Mouse (Mus musculus) adrenal gland (tissue): ENCODE measurements around the gene Ano5.

ENCODE experiments used
- intact Hi-C: fragments of 180-260 bp; cut with DNase I; formaldehyde crosslinking; loops from one replicate; pipeline ENCODE4 v1.15.1; 2025
- long read RNA-seq, 2 experiments: library from polyadenylated mRNA; unstranded; transcript quantifications; one replicate each; pipeline ENCODE4 v2.0.0; 2020; ENCODE audit warnings: borderline replicate concordance in 1 of 2; ENCODE audit not compliant: insufficient replicate concordance in 1 of 2

The Ano5 gene
- long read RNA-seq, experiment 1 = 0 reads
- long read RNA-seq, experiment 2 = 0 reads

DNA sequence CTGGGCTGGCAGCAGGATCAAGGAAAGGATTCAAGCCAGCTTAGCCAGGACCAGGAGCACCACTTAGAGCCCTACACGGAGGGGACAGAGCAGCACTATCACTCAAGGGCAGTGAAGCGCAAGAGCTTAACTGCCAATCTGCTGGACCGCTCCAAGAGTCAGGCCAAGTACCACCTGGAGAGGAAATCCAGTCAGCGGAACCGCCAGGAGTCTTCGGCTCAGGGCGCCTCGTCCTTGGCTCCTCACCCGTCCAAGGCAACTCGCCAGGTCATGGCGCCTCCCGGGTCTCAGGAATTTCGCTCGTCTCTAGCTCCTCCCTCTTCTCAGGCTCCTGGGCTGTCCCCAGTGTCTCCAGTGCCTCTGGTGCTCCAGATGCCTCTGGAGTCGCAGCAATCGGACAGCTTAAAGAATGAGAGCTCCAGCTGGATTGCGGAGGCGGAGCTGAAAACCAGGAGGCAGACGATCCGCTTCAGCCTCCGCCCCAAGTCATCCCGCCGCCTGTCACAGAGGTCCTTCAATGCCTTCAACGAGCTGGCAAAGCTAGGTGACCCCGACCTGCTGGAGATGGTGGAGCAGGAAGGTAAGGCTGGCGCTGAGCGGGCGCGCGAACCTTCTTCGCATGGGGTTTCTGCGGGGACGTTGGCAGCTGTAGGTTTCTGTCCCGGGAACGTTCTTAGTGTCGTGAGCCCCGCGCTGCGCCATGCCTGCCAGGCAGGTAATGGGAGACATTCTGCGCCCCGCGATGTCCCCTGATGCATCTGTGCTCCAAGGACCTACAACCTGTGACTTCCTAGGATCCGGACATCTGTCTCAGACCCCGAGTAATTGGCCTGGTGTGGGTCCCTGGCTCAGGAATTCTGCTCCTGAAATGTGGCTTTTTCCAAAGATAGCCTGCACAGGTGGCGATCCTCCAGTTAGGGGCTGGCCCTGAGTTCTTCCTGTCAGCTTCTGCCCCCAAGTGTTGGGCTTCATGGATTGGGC lies at the start of gene Ano5:
Gene Ano5, plus strand, starts transcription at position 359 of the 981 bp plus-strand sequence.
- intact Hi-C loops = no loop called here

DNA sequence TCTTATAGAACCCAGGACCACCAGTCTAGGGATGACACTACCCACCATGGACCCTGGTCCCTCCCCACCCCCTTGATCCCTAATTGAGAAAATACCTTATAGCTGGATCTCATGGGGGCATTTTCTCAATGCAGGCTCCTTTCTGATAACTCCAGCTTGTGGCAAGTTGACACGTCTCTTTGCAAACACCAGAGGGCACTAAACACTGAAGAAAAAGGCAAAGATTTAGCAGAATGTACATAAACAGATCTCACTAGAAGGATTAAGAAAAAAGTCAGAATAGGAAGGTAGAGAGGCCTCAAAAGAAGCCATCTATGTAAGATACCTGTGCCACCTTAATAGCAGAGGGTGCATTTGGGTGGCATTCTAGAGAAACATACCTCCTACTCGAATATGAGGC lies 11.4 kb upstream of the Ano5 start:
- intact Hi-C loops = no loop called here

DNA sequence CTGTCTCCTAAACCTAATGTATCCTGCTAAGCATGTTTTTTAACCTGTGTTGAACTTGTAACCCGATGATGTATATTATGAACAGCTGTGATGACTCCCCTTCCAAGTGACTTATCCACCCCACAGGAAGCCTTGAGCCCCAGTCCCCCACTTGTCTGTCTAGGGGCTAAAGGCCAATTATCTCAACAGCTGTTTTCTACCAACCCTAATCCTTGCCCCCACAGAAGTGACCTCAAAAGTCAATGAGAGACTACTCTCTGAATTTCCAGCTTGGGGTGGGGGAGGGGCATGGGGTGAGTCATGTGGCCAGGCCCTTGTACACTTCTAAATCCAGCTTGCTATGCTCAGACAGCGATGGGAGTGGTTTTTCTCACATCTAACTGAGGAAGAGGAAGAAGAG lies 6.9 kb upstream of the Ano5 start:
- intact Hi-C loops = no loop called here

DNA sequence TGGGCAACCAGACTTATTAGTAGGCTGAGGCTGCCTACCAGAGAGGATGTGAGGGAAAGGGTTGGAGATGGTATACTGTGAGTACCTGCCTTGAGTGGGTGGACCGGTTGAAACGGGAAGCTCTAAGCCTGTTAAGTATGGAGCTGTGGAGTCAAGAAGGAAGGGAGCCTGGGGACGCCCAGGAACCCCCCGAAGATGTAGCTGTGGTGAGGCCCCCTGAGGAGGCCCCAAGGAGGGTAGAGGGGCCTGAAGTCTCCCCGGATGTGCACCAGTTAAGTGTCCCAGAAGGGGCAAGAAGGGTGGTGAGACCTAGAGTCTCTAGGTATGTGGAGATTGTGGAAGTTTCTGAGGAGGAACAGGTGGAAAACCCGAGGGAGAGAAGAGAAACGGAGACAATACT lies 682 bp upstream of the Ano5 start:
- intact Hi-C loops = no loop called here

DNA sequence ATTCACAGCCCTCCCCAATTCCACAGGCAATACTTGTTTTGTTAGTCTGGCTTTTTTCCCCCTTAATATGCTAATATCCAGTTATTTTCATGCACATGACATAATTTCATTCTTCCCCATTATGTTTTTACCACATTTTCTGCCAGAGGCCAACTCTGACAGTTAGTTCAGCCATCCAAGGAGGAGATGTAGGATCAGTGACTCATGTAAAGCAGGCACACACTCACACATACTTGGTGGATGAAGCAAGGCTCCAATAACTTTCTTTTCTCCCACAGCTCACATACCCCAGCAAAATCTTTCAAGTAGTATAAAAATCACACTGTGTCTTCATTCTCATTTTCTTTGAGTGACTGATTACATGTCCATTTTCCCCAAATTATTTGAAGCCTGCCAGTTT lies 28.5 kb downstream of the Ano5 start:
- intact Hi-C loops = no loop called here

DNA sequence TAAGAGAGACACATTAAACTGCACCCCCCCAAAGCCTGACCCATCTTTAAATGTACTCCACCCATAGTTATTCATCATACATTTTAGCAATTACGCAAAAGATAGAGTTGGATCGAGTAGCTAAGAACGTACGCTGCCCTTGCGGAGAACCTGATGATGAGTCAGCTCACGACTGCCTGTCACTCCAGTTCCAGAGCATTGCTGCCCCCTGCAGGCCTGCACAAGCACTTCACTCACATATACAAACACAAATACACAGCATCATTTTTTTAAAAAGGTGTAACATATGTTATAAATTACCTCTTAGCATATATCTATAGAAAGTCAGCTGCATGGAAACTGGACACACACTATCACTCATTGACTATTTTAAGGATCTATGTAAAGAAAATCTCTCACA lies 29.9 kb downstream of the Ano5 start:
- intact Hi-C loops = no loop called here

DNA sequence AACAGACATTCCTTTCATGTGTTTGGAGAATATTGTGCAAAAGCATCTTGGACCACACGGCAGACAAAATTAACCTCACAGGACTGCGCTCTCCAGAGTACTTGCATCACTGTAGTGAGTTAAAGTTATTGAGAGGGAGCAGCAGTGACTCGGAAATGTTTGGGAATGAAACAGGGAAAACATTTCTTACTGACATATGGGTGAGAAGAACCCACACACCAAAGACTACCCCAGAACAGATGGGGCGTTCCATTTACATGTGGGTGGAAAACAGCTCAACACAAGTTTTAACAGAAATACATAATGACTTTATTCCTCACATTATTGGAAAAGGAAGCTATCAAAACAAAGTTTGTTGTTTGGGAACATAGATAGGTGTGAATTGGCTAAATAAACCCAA lies 89.2 kb downstream of the Ano5 start:
- intact Hi-C loops = no loop called here

DNA sequence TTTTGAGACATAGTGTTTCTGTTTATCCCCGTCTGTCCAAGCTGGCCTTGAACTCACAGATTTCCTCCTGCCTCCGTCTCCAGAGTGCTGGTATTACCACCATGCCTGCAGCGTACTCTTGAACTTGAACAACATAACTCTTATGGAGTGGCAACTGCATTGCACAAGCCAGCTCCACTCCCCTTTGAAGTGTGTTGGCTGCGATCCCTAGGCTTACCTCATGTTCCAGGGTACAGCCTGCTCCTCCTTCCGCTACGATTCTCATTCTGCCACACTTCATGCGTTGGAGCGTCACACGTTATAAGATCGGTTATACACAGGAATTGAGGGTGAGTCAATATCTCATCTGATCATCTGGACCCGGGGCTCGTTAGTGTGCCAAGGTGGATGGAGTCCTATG lies 92.9 kb downstream of the Ano5 start:
- intact Hi-C loops = no loop called here

DNA sequence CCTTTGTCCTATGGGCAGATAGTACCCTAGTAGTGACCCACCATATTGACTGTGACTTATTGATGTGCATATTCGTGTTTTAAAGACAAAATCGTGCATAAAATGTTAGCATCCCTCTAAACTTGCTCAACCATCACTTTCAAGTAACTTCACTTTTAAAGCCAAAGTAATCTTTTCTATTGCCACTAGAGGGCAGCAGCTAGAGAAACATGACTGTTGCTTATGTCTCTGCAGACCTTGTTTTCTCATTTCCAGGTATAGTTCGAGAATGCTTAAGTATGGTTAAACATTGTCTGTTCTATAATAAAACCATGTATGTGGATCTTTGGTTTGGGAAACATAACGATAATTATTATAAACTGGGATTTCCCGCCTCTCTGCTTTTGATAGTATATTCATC lies 103.6 kb downstream of the Ano5 start:
- intact Hi-C loops = no loop called here

DNA sequence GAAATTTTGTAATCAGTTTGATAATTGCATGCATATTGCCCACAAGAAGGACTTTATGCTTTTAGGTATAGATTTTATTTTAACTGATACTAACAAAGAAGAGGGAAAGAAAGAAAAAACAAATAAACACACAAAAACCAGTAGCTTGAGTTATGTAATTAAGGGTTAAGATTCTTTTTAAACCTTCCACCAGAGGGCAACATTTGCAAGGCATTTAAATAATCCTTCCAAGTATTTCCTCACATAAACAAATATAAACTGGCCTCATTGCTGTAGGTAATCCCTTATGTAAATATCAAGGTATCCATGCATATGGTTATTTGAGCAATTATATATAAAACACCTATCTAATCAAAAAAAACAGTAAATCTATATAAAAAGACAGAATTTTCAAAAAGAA lies 107.1 kb downstream of the Ano5 start:
- intact Hi-C loops = loop anchor here (2.0 kb wide), 2 partner anchors 197 to 361 kb away; no protein-coding TSS in a partner anchor

DNA sequence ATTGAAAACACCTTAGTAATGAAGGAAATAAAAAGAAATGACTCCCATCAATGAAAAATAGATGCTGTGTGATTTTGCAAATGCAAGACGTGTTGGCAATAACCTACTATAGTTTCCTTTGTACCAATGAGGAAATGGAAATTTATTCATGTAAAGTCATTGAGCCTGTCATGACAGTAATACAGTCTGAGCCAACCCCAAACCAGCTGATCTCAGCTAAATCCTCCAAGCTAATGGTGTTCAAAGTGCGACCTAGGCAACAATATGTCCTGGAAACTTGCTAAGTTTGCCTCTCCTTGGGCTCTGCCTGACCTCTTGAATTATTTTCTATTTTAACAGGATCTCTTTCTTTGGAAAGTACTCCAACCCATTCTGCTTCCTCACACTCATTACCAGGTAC lies 107.6 kb downstream of the Ano5 start:
- intact Hi-C loops = loop anchor here (2.0 kb wide), 2 partner anchors 196 to 360 kb away; no protein-coding TSS in a partner anchor

DNA sequence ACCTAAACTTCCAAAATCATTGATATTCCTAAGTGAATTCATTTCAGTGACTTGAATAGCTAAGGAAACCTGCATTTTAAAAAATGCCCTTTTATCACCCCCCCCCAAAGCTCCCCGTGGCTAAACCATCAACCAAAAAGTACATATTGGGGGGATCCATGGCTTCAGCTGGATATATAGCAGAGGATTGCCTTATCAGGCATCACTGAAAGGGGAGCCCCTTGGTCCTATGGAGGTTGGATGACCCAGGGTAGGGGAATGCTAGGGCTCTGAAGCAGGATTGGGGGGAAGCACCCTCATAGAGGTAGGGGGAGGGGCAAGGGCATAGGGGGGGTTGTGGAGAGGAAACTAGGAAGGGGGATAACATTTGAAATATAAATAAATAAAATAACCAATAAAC lies 109.1 kb downstream of the Ano5 start:
- intact Hi-C loops = loop anchor here (2.0 kb wide), 2 partner anchors 195 to 359 kb away; no protein-coding TSS in a partner anchor

DNA sequence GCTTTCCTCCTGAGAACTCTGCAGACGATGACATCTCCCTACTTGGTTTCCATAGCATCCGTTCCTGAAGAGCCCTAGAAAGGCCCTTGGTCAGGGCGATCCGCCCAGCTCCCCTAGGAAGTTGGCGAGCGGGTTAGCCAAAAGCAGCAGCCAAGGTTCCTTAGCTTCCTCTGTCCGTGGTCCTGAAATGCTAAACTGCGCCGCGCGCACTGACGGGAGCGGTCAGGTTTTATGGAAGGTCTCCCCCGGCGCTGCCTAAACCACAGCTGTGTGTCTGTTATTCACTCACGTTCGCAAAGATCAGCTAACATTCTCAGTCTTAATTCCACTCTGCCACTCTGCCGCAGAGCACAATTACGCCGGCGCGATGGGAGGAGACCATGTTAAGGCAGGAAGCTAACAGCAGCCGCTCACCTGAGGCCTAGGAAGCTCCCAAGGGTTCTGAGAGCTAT lies 110.9 kb downstream of the Ano5 start, which contains the start of gene Slc17a6:
Gene Slc17a6, plus strand, starts transcription at position 313 of the 452 bp plus-strand sequence.
- intact Hi-C loops = no loop called here

DNA sequence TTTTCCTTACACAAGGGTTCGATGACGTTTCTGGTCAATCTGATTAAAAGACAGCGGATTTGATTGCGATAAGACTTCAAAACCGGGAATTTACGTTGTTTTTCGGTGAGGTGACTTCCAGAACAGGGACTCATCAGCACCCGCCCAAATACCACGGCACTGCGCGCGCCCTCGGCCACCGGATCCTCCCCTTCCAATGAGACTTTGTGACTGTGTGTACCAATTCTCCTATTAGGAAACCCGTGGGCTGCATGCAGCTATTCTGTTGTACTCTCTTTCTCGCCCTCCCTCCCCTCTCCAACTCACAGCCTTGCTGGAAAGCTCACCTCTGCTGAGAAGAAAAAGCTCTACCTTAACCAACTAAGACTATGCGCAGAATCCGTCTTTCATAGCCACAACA lies 111.4 kb downstream of the Ano5 start:
- intact Hi-C loops = no loop called here

DNA sequence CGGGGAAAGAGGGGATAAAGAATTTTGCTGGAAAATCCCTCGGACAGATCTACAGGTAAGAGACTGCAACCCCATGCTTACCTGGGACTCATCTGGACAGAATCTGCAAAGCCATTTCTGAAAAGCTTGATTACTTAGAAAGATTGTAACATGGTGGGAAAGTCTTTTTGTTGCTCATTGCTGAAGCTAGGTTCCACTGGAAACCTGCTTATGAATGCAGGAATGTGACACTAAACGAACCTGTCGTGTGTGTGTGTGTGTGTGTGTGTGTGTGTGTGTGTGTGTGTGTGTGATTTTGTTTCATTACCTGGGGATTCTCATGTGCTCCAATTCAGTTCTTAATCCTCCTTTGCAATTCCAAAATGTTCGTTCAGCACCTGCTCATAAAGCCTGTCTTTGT lies 111.8 kb downstream of the Ano5 start:
- intact Hi-C loops = no loop called here

DNA sequence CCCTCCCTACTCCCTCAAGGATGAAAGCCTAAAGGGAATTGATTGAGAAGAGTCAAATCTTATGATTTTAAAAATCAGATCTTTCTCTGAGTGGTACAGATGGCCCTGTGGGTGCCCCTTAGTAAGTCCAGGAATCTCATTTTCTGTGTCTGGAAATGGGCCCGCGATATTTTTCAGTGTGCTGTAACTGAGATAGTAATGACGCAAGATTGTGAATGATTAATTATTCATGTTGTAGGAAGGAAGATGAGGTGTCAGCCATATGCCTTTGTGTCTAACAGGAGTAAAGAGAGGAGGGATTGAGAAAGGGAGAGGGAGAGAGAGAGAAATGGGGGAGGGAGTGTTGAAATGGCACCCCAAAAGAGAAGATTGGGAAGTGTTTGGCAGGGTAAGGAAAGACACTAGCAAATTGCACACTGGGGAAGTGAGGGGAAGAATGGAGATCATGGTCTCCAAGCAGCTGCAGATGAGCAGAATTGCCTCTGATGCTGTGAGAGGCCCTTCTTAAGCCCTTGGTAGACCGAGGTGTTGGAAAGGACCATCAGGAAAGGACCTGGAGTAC lies 113.6 kb downstream of the Ano5 start:
- intact Hi-C loops = no loop called here

DNA sequence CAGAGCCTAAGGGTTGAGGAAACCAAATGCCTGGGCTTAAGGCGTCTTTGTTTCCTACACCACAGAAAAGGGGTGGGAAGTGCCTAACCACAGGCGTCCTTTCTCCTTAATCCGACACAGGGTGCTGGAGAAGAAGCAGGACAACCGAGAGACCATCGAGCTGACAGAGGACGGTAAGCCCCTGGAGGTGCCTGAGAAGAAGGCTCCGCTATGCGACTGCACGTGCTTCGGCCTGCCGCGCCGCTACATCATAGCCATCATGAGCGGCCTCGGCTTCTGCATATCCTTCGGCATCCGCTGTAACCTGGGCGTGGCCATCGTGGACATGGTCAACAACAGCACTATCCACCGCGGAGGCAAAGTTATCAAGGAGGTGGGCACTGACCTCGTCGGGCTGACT lies 114.3 kb downstream of the Ano5 start:
- intact Hi-C loops = no loop called here

DNA sequence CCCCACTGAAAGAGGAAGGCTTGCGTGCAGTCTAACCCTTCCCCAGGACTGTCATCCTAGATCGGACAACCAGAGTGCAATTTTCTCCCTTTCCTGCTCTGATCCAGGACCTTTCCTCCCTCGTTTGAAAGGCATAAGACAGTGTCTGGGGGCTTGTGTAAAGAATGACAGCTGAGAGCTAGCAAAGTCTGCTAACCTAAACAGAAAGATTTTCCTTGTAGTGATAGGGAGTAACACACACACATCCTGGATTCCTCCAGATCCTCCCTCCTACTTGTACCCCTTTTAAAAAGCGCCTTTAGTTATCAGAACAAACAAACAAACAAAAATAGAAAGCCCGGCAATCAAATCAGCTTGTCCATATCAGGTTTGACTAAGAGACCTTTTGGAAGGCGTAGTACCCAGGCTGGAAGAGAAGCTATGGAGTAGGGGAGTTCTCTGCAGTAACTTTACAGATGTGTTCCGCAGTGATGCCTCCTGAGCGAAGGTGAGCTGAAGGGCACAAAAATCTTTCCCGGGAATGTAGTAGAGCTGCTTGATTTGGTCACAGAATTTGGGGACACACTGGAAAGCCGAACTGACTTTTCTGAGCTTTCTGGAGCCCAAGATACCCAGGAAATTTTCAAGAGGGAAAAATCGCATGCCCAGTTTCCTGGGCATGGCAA lies 114.9 kb downstream of the Ano5 start:
- intact Hi-C loops = no loop called here

DNA sequence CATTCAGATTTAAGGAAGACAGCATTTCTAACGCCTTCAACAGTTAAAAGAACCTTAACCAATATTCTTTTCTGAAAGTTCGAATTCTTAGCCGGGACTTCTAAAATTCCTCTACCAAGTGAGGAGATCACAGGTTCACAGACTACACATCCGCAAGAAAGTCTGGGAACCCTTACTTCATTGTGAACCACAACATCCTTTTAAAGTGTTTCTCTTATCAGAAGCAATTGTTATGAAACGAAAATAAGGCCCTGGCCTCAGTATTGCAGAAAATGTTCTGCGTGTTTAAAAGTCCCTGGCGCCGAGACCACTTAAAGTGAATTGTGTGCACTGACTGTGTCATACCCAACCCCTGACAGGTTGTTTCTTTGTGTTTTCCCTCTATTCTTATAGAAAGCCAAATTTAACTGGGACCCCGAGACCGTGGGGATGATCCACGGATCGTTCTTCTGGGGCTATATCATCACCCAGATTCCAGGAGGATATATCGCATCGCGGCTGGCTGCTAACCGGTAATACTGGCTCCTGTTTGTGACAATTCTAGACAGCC lies 115.7 kb downstream of the Ano5 start:
- intact Hi-C loops = no loop called here

DNA sequence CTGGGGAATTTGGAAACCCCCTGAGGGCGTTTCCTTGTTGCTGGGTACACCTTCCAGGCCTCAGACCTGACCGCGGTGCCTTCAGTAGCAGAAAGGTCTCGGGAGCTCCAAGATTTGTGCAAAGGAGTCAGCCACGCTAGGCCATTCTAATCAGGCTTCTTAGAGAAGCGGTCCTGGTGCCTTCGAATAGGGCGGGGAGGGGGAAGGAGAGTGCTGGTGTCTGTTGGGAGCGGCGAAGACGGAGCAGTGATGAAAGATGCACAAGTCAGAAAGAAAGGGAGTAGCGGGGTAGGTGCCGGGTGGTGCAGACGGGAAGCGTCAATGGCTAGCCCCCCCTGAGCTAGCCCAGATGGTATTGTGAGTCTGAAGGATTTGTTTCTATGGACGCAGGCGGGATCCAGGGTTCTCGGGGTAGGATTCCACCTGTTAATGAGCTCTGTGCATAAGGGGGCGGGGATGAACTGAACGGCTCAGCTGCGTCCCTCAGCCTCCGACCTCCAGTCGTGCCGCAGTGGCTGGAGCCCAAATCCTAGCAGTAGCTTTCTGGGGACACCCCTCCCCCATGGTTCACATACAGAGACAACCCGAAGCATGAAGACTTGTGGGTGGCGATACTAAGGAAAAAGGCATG lies 116.3 kb downstream of the Ano5 start:
- intact Hi-C loops = no loop called here

DNA sequence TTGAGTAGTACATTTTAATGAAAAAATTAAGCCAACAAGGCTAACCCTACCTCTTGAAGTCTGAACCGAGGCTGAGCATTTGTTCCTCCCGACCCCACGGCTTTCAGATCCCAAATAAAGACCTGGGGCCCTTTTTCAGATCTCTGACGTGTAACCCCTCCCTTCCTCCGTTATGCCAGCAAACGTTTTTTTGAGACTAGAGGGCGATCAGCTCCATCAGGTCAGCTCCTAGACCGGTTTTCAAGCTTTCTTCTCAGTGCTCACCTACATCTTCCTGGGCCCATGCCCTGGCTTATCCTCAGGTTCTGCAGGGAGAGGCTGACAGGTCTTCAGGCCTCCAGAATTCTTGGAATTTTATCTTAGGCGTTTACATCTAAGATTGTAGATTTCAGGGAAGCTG lies 116.8 kb downstream of the Ano5 start:
- intact Hi-C loops = no loop called here
